Mouse (Mus musculus) cortical plate, adult 2 months (tissue): ENCODE measurements around the gene Pank2. TPM values are rescaled to one million over a fixed set of nuclear protein-coding genes. Genes with fewer than 3 reads are reported as not detected.
"Not testable (repeated sequence)": the region's sequence is repeated elsewhere in the genome, so short reads cannot be mapped to it uniquely, and the experiment has no call there.

Experiments used
- H3K27ac ChIP-seq: fragments of 200-500 bp; 2 replicates; pipeline ENCODE4 v1.5.1; 2012; ENCODE audit warnings: low read length, control low read depth, inconsistent platforms; ENCODE audit not compliant: insufficient read depth
- H3K4me1 ChIP-seq: fragments of 200-500 bp; 2 replicates; pipeline ENCODE4 v1.6.1; 2011; ENCODE audit warnings: low read length; ENCODE audit not compliant: control insufficient read depth, insufficient read depth
- H3K4me3 ChIP-seq: fragments of 200-500 bp; 2 replicates; pipeline ENCODE4 v1.5.1; 2011; ENCODE audit warnings: mild to moderate bottlenecking, low read length, control low read depth; ENCODE audit not compliant: insufficient read depth
- CTCF ChIP-seq: fragments of 200-500 bp; IDR thresholded peaks from 2 replicates; pipeline ENCODE4 v1.5.1; 2011; ENCODE audit warnings: mild to moderate bottlenecking, control low read depth, low read length; ENCODE audit not compliant: insufficient read depth; ENCODE audit errors: extremely low read depth
- POLR2A ChIP-seq: fragments of 200-500 bp; IDR thresholded peaks from 2 replicates; pipeline ENCODE4 v1.6.1; 2011; ENCODE audit warnings: mild to moderate bottlenecking, low read length, control low read depth; ENCODE audit not compliant: insufficient read depth; ENCODE audit errors: extremely low read depth
- polyA plus RNA-seq: library from polyadenylated mRNA; depleted of rRNA; stranded (reverse); fragments of >200 nt; gene quantifications from 2 replicates; pipeline ENCODE4 v1.2.3, GENCODE M21; 2012; rRNA removed

The Pank2 gene
- 32.4 and 35.5 TPM in 2 replicates for polyA plus RNA-seq

GRCm38 (mm10) chr2:131262213-131262672 is at the start of gene Pank2:
Gene Pank2 (plus strand): TSS chr2:131262495.
- TF ChIP-seq CTCF, result no peak
- TF ChIP-seq POLR2A, result peak; percentile 75; the same call in 1 of the 2 replicates
- Histone ChIP-seq H3K4me1 (peaks cover 5% of the 10 kb centered on the region; the same call in 1 of the 2 replicates), H3K27ac (peak within 1 kb of the TSS; percentile 96)

GRCm38 (mm10) chr2:131213773-131214172 is 48.5 kb upstream of the Pank2 start:
- no peak overlapping the region for H3K4me3 ChIP-seq
- H3K4me1 ChIP-seq, result peaks cover 5% of the 10 kb centered on the region
- H3K27ac ChIP-seq, result no peak overlapping the region
- TF ChIP-seq POLR2A, result no peak
- TF ChIP-seq CTCF, result no peak

More at GRCm38 (mm10) chr2:131262213-131262672, at the start of gene Pank2:
- H3K4me3 ChIP-seq, result peak within 1 kb of the TSS; percentile 52

- TF ChIP-seq CTCF, result no peak
- TF ChIP-seq POLR2A, result no peak
- H3K27ac ChIP-seq, result no peak overlapping the region
- no peak overlapping the region for H3K4me3 ChIP-seq
- H3K4me1 ChIP-seq, result peaks cover 3% of the 10 kb centered on the region
Measured at GRCm38 (mm10) chr2:131215941-131216858, 46.1 kb upstream of the Pank2 start.

- H3K4me3 ChIP-seq, result no peak overlapping the region
- no peak overlapping the region for H3K27ac ChIP-seq
- no peak for TF ChIP-seq POLR2A
- TF ChIP-seq CTCF, result no peak
- no peaks in the 10 kb centered on the region for H3K4me1 ChIP-seq
Measured at GRCm38 (mm10) chr2:131220030-131220429, 42.3 kb upstream of the Pank2 start.

GRCm38 (mm10) chr2:131221853-131222515 is 40.3 kb upstream of the Pank2 start:
- TF ChIP-seq CTCF (no peak), POLR2A (no peak)
- H3K4me3 ChIP-seq, result no peak overlapping the region
- no peak overlapping the region for H3K27ac ChIP-seq
- no peaks in the 10 kb centered on the region for H3K4me1 ChIP-seq

GRCm38 (mm10) chr2:131222562-131222961 is 39.7 kb upstream of the Pank2 start:
- TF ChIP-seq POLR2A (no peak), CTCF (no peak)
- Histone ChIP-seq H3K4me1 (no peaks in the 10 kb centered on the region), H3K27ac (no peak overlapping the region), H3K4me3 (no peak overlapping the region)

GRCm38 (mm10) chr2:131223569-131223968 is 38.7 kb upstream of the Pank2 start:
- no peak for TF ChIP-seq POLR2A
- no peak for TF ChIP-seq CTCF
- Histone ChIP-seq H3K4me1 (no peaks in the 10 kb centered on the region), H3K4me3 (no peak overlapping the region), H3K27ac (no peak overlapping the region)

- TF ChIP-seq CTCF, result no peak
- Histone ChIP-seq H3K4me3 (no peak overlapping the region), H3K27ac (no peak overlapping the region), H3K4me1 (no peaks in the 10 kb centered on the region)
Measured at GRCm38 (mm10) chr2:131225178-131225577, 37.1 kb upstream of the Pank2 start.

- not testable (repeated sequence) for H3K27ac ChIP-seq, H3K4me3 ChIP-seq, H3K4me1 ChIP-seq
Measured at GRCm38 (mm10) chr2:131226669-131227068, 35.6 kb upstream of the Pank2 start.

GRCm38 (mm10) chr2:131227243-131227642 is 35.1 kb upstream of the Pank2 start:
- Histone ChIP-seq H3K27ac (no peak overlapping the region), H3K4me1 (no peaks in the 10 kb centered on the region), H3K4me3 (no peak overlapping the region)
- no peak for TF ChIP-seq POLR2A
- no peak for TF ChIP-seq CTCF
